Mouse (Mus musculus) cortical plate, adult 2 months (tissue): ENCODE measurements around the gene Gcdh.

Experiments used
- CTCF ChIP-seq: fragments of 200-500 bp; IDR thresholded peaks from 2 replicates; pipeline ENCODE4 v1.5.1; 2011; ENCODE audit warnings: mild to moderate bottlenecking, control low read depth, low read length; ENCODE audit not compliant: insufficient read depth; ENCODE audit errors: extremely low read depth
- POLR2A ChIP-seq: fragments of 200-500 bp; IDR thresholded peaks from 2 replicates; pipeline ENCODE4 v1.6.1; 2011; ENCODE audit warnings: mild to moderate bottlenecking, low read length, control low read depth; ENCODE audit not compliant: insufficient read depth; ENCODE audit errors: extremely low read depth

DNA sequence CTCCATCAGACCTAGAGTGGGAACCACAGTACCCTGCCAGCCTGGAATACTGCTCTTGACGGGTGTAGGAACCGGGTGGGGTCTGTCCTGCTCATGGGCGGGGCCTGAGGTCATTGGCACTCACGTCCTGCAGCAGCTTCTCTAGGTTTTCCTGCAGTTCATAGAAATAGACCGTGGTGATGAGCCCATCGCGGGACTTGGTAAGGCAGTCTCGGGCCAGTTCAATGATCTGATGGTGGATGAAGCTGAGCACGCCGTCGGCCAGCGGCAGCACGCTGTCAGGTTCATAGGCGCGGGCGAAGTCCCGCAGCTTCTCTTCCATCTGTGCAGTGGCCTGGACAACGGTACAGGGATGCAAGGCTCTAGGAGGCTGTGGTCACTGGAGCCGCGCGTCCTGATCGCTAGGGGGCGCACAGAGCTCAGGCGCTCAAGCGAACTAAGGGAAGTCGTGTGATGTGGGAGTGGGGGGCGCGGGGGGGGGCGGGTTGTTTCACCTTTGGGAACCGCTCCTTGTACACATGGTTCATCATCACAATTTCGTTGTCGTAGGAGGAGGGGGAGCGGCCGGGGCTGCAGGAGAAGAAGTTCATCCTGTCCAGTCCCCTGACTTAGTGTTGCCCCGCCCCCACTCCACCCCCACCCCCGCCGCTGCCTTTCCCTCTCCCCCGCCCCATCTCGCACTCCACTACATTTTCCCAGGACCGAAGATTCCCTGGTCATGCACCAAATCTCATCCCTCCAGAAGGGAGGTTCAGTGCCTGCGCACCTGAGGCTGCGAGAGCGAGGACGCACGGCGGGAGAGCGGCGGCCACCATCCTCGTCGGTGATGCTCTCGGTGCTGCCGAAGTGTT is 35.0 kb upstream of the Gcdh start:
- peak; percentile 70 for TF ChIP-seq CTCF
- TF ChIP-seq POLR2A: no peak
